Mouse (Mus musculus) hematopoietic stem cell, adult 5-6 weeks (primary cell): ENCODE measurements around the gene Defb26. TPM values are rescaled to one million over a fixed set of nuclear protein-coding genes. Genes with fewer than 3 reads are reported as not detected.
A peak's percentile ranks its signal among the peaks of the same experiment; 100 is the strongest.

Source experiments
- ATAC-seq, 2 experiments: fragments of 125-278 bp in 1 of 2; replicated peaks in 1 of 2; 2 replicates each; pipeline ENCODE4 v1.8.0; 2016 to 2017; ENCODE audit warnings: inconsistent platforms in 2 of 2, mild to moderate bottlenecking in 2 of 2, moderate number of reproducible peaks in 2 of 2, low read depth in 1 of 2, moderate TSS enrichment in 1 of 2; ENCODE audit not compliant: low FRiP score in 2 of 2, poor library complexity in 2 of 2, severe bottlenecking in 2 of 2, insufficient read depth in 1 of 2, low TSS enrichment in 1 of 2
- total RNA-seq: library from RNA; stranded (forward); fragments of 172-1452, 232-1000 nt; gene quantifications from 2 replicates; pipeline ENCODE4 v1.2.3, GENCODE M21; 2017

Defb26 gene
- total RNA-seq, 1 experiment from 2014 or later: not detected

DNA sequence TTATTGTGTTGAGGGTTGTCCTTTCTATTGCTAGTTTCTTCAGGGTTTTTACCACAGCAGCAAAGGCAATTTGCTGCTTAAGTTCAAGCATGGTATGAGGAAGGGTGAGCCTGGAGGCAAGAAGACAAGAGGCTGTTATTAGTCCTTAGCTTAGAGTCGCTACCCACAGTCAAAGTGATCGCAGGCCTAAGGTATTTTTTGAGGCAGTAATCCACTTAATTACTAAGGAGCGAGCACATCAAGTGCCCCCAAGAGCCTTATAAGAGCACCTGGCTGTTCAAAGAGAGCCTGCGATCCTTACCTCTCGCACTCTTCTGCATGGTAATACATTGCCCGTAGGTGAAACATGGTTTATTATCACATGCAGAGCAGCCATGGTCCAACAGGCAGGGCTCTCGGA lies 29.8 kb downstream of the Defb26 start:
- no peak for ATAC-seq

DNA sequence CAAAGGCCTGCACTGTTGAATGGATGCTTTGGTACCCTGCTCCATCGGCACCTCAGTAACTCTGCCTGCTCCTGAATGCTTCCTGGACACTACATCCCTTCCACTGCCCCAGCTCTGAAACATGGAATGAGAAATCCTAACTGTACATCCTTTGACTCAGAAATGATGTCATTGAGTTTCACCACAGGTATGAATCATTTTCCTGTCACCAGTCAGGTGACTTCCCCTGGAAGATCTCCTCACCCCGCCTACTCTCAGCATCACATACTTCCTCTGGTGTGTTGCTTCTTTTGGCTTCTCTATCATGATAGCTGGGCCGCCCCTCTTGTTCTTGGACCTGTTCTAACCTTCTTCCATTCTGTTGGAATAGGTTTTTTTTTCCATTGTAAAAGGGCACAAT lies 30.6 kb downstream of the Defb26 start:
- no peak for ATAC-seq

DNA sequence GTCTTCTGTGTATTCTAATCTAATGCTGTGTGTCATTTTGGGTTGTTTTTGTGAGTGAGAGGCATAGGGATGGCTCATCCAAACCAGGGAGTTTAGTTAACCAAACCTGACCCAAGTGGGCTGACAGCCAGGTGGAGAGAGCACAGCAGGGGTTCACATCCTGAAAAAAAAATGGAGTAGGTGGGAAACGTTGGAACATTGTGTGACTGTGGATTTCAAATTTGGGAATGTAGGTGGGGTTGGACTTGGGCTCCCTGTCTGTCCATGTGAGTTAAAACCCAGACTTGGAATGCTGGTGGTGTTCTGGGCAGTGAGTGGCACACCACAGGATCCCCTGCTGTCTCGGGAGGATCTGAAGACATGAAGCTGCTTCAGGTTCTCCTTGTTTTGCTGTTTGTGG lies 34.7 kb downstream of the Defb26 start, which contains the start of gene Defb20:
Gene Defb20, plus strand, starts transcription at position 301 of the 400 bp plus-strand sequence.
- no peak for ATAC-seq

DNA sequence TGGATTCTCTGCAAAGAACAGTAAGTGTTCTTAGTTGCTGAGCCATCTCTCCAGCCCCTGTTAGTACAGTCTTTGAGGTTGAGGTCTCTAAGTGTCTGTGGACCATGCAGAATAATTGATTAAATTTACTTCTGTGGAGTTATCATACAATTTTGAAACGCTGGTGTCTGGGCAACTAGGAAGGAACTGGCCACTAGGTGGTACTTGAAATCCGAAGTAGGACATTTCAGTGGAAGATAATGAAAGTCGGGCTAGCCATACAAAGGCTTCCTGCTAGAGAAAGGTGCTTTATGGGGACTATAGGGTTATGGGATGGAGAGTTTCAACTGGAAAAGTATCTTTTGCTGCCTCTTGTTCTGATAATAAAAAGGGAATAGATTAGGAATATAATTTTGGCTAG lies 39.1 kb downstream of the Defb26 start:
- ATAC-seq: no peak

- peak in 1 of 2 experiments; percentile 49; a peak in 1 of 4 replicates for ATAC-seq
Measured at GRCm38 (mm10) chr2:152470973-152471372, 40.5 kb downstream of the Defb26 start.

DNA sequence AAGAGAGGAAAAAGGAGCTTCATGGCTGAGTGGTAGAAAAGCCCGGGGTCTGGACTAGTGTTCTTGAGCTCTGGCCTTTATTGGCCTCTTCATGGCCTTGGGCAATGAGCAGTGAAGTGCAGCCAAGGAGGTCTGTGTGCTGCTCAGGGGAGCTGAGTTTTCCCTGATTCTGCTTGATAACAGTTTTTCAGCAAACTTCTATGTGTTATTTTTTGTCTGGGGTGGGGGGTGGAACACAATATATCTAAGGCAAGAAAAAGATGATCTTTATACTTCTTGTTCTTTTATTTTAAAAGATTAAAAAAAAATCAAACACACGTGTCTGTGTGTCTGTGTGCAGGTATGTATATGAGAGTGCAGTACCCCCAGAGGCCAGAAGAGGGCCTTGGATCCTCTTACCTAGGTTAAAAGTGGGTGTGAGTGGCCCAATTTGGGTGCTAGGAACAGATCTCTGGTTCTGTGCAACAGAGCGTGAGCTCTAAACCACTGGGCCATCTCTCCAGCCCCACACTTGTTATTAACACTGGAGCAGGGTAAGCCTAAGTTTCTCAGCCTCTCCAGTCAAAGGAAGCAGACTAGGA lies 46.8 kb downstream of the Defb26 start, which contains the start of gene Defb23:
Gene Defb23, minus strand, starts transcription at position 51 of the 581 bp plus-strand sequence.
- no peak for ATAC-seq

GRCm38 (mm10) chr2:152459241-152459640 lies 52.3 kb downstream of the Defb26 start:
- ATAC-seq: no peak

Other genes with a start within 250 kb of the Defb26 start
- 26.0 and 28.6 TPM in 2 replicates for gene Tbc1d20, start 217.9 kb downstream of the Defb26 start, total RNA-seq
- gene Rbck1, start 179.0 kb downstream of the Defb26 start, total RNA-seq: 63.9 and 70.2 TPM in 2 replicates
- gene Trib3, start 167.7 kb downstream of the Defb26 start, total RNA-seq: 1.7 and 3.0 TPM in 2 replicates
- not detected in 2 replicates for gene Nrsn2, start 135.1 kb downstream of the Defb26 start, total RNA-seq
- gene Sox12, start 113.6 kb downstream of the Defb26 start, total RNA-seq: 1.9 and 3.9 TPM in 2 replicates
- 5.8 and 5.9 TPM in 2 replicates for gene Zcchc3, start 96.7 kb downstream of the Defb26 start, total RNA-seq
- not detected in 2 replicates for gene 6820408C15Rik, start 96.1 kb downstream of the Defb26 start, total RNA-seq
- gene Defb23, start 47.1 kb downstream of the Defb26 start, total RNA-seq: not detected in 2 replicates
- gene Defb20, start 34.6 kb downstream of the Defb26 start, total RNA-seq: not detected in 2 replicates
- gene Defb22, start 21.6 kb downstream of the Defb26 start, total RNA-seq: not detected in 2 replicates
- not detected in 2 replicates for gene Defb28, start 6.6 kb upstream of the Defb26 start, total RNA-seq
- not detected in 2 replicates for gene Defb29, start 28.4 kb upstream of the Defb26 start, total RNA-seq
- gene Gm17416, start 57.6 kb upstream of the Defb26 start, total RNA-seq: not detected in 2 replicates
- gene Defb21, start 61.1 kb upstream of the Defb26 start, total RNA-seq: not detected in 2 replicates
- not detected in 2 replicates for gene Defb19, start 68.6 kb upstream of the Defb26 start, total RNA-seq
- gene Defb45, start 87.7 kb upstream of the Defb26 start, total RNA-seq: not detected in 2 replicates
- not detected in 2 replicates for gene Defb36, start 92.6 kb upstream of the Defb26 start, total RNA-seq
- gene Defb25, start 111.4 kb upstream of the Defb26 start, total RNA-seq: not detected in 2 replicates
- not detected in 2 replicates for gene Rem1, start 115.3 kb upstream of the Defb26 start, total RNA-seq
- 104 and 106 TPM in 2 replicates for gene H13, start 157.8 kb upstream of the Defb26 start, total RNA-seq
- 15.0 and 19.1 TPM in 2 replicates for gene Mcts2, start 175.3 kb upstream of the Defb26 start, total RNA-seq
- 5.8 and 9.6 TPM in 2 replicates for gene Id1, start 224.6 kb upstream of the Defb26 start, total RNA-seq
- 1.3 TPM in 1 of 2 replicates, not detected in the other for gene Cox4i2, start 242.5 kb upstream of the Defb26 start, total RNA-seq